Mouse (Mus musculus) thymus, postnatal 0 days (tissue): ENCODE data around the gene Cyp2s1. TPM values are rescaled to one million over a fixed set of nuclear protein-coding genes. Genes with fewer than 3 reads are reported as not detected.
A peak's percentile ranks its signal among the peaks of the same experiment; 100 is the strongest.

Source experiments
- DNase-seq: peaks from one replicate; pipeline ENCODE4 v3.0.0-alpha.2; 2015; ENCODE audit warnings: low spot score
- polyA plus RNA-seq: library from polyadenylated mRNA; unstranded; fragments of >200 nt; fragmentation: Nextera tagmentation; extraction: Ambion mirVana; gene quantifications from 2 replicates; pipeline ENCODE4 v1.2.1, GENCODE M21; 2015

Cyp2s1 gene
- polyA plus RNA-seq, result 0.51 and 0.54 TPM in 2 replicates

GRCm38 (mm10) chr7:25816241-25816919 is at the start of gene Cyp2s1:
Gene Cyp2s1 (minus strand): TSS chr7:25816913.
- DNase-seq, result peak; percentile 26

DNA sequence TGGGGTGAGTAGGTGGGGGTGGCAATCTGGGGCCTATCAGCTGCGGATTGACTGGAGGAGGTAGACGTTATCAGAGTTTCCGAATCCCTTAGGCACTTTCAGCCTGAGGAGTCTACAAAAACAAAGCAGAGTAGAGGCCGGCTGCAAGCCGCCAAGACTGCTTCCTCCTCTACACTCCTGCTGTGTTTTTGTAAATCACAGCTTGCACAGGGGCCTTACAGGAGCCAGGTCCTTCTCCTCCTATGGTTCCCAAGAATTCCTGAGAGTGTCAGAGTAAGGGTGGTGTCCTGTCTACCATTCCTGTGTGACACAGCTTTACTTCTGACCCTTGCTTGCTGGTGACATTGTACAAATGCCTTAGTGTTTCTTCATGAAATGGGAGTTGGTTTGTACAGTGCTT is 48.1 kb upstream of the Cyp2s1 start:
- DNase-seq, result no peak

DNA sequence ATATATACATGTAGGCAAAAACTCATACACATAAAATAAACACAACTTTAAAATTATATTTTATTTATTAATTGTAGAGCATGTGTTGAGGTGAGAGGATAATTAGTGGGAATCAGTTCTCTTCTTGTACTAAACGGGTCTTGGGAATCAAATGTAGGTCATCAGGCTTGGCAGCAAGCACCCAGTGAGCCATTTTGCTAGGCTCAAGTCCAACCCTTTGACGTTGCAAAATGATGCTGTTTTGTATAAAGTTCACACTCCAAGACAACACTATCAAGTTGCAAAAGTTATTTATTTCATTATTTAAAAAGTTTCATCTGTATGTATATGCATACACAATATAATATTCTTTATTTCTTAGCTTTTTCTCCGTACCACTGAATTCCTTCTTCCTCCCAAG is 47.0 kb upstream of the Cyp2s1 start:
- no peak for DNase-seq

GRCm38 (mm10) chr7:25862365-25862764 is 45.7 kb upstream of the Cyp2s1 start:
- DNase-seq, result no peak

- DNase-seq, result peak; percentile 9
Measured at GRCm38 (mm10) chr7:25859962-25860870, 43.5 kb upstream of the Cyp2s1 start.

DNA sequence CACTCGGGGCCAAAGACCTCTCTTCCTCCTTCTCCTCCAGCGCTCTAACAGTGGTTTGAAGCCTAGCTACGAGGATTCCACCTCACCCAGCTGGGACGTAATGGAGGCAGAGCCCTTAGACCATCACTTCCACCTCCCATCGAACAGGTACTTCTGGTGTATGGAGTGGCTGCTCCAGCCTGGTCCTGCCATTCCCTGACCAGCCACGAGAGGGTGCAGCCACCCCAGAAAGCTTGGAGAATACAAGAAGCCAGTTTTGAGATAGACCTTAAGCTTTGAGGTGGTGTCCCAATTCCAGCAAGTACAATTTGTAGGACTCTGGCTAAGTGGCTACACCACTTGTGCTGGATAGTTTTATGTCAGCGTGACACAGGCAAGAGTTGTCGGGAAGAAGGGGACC is 38.4 kb upstream of the Cyp2s1 start:
- DNase-seq, result peak; percentile 56

GRCm38 (mm10) chr7:25848444-25848812 is 31.7 kb upstream of the Cyp2s1 start:
- DNase-seq, result no peak

DNA sequence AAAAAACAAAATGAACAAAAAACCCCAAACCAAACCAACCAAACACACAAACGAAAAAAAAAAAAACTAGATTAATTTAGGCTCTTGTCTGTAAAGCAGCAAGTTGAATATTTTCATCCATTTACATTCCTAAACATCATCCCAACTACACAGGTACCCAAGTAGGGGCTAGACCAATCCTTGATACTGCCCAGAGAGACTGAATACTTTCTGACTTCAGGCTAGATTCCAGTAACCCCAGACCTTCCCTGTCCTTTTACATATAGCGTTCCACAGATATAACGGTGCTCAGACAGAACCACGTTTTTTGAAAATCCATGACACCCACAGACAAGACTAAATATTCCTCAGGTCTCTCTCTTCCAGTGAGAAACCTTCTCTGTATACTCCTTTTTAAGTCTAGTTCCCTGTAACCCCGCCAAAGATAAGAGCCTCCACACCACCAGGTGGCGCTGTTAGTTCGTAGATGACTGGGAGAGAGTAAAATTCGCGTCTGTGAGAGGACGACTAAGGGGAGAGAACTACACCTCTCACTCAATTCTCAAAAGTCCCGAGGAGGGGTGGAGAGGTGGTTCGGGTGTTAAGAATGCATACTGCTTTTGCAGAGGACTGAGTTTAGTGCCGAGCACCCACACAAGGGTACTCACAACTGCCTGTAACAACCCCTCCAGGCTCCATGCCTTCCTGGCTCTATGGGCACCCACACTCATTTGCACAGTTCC is 31.2 kb upstream of the Cyp2s1 start:
- DNase-seq, result peak; percentile 90

DNA sequence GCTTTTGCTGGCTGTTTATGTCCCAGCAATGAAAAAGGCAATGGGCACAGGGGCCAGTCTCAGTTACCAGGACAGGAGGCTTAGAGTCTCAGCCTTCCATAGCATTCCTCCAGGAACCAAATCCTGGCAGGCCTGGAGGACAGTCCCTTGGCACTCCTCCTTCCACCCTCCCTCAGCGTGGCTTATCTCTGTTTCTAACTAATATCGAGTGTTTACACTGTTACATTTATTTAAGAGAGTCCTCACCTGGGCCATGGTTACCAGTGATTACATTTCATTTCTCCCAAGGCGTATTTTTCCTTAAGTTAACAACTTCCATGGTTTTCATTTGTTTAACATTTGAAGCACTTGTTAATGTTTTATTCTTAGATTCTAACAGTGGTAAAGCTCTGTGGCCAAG is 28.2 kb upstream of the Cyp2s1 start:
- DNase-seq, result no peak

DNA sequence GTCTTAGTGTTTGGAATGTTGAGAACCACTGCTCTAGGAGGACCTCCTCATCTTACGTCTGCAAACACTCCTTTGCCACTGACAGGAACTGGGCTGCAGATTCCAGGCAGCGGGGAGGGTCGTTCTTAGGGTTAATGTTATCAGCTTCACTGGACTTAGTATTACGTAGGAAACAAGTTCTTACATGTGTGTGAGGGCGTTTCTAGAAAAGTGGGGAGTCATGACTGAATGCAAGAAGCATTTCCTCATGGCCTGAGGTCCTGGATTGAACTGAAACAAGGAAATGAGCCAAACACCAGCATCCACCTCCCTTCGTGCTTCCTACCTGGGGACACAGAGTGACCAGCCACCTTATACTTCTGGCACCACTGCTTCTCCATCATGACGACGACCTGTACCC is 27.7 kb upstream of the Cyp2s1 start:
- DNase-seq, result no peak

GRCm38 (mm10) chr7:25843492-25843891 is 26.8 kb upstream of the Cyp2s1 start:
- DNase-seq, result no peak

- DNase-seq, result no peak
Measured at GRCm38 (mm10) chr7:25840908-25841307, 24.2 kb upstream of the Cyp2s1 start.

GRCm38 (mm10) chr7:25835188-25835891 is 18.6 kb upstream of the Cyp2s1 start:
- DNase-seq, result peak; percentile 57

GRCm38 (mm10) chr7:25831557-25832530 is 15.1 kb upstream of the Cyp2s1 start:
- no peak for DNase-seq

GRCm38 (mm10) chr7:25830251-25830650 is 13.5 kb upstream of the Cyp2s1 start:
- no peak for DNase-seq

DNA sequence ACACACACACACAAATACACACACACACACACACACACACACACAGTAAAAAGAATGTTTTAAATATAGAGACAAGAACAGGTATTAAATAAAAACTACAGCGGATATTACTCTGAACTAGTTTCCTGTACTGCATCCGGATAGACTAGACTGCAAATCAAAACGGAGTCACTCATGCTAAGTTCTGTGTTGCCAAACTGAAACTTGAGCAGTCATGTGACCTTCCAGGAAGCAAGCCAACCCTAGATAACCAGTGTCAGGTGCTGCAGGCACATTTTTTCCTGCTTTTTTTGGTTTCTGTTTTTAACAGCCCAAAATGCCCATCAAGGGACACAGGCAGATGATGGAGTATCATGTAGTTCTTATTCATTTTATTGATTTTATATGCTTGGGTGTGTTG is 10.5 kb upstream of the Cyp2s1 start:
- DNase-seq, result peak; percentile 36

- DNase-seq, result no peak
Measured at GRCm38 (mm10) chr7:25826029-25826428, 9.3 kb upstream of the Cyp2s1 start.

- DNase-seq, result no peak
Measured at GRCm38 (mm10) chr7:25825043-25825442, 8.3 kb upstream of the Cyp2s1 start.

DNA sequence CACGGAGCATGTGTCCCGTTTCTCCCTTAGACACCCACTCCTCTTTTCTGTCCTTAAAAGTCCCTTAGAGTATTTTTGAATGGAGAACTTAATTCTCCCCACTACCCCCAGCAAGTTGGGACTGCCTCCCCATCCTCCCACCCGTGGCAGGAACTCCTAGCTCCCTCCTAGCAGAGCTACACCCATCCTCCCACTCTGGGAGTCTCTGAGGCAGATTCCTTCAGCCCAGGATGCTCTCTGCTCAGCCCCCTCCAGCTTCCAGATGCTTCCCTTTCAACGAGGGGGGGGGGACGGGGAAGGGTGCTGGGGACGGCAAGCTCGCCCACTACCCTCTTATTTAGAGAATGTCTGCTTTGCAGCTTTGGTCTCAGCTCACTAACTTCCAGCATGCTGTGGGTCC is 1.1 kb downstream of the Cyp2s1 start:
- no peak for DNase-seq

- DNase-seq, result no peak
Measured at GRCm38 (mm10) chr7:25814711-25815110, 2.0 kb downstream of the Cyp2s1 start.
